Mouse (Mus musculus) liver, embryonic 15.5 days (tissue): ENCODE results near the gene Pik3r6. TPM values are rescaled to one million over a fixed set of nuclear protein-coding genes. Genes with fewer than 3 reads are reported as not detected.
A peak's percentile ranks its signal among the peaks of the same experiment; 100 is the strongest.

Source experiments
- ATAC-seq: fragments of 200-750 bp; cut with Nextera tagmentation; 2 replicates; pipeline ENCODE4 v1.8.0; 2017; ENCODE audit warnings: moderate number of reproducible peaks, mild to moderate bottlenecking, moderate library complexity; ENCODE audit not compliant: insufficient read depth
- H3K27ac ChIP-seq: fragments of 300-500 bp; sonication (generic); replicated peaks from 2 replicates; pipeline ENCODE4 v1.5.1; 2015; ENCODE audit warnings: mild to moderate bottlenecking, inconsistent platforms
- H3K27me3 ChIP-seq: fragments of 300-500 bp; sonication (generic); 2 replicates; pipeline ENCODE4 v1.6.1; 2015; ENCODE audit warnings: mild to moderate bottlenecking, inconsistent platforms
- H3K36me3 ChIP-seq: fragments of 300-500 bp; sonication (generic); replicated peaks from 2 replicates; pipeline ENCODE4 v1.6.1; 2015; ENCODE audit warnings: moderate library complexity, mild to moderate bottlenecking, inconsistent platforms
- H3K4me1 ChIP-seq: fragments of 300-500 bp; sonication (generic); replicated peaks from 2 replicates; pipeline ENCODE4 v1.6.1; 2015; ENCODE audit warnings: inconsistent platforms
- H3K4me2 ChIP-seq: fragments of 300-500 bp; sonication (generic); 2 replicates; pipeline ENCODE4 v1.6.1; 2015; ENCODE audit warnings: moderate library complexity, mild to moderate bottlenecking, inconsistent platforms
- H3K4me3 ChIP-seq: fragments of 300-500 bp; sonication (generic); replicated peaks from 2 replicates; pipeline ENCODE4 v1.5.1; 2015; ENCODE audit warnings: mild to moderate bottlenecking, inconsistent platforms
- H3K9ac ChIP-seq: fragments of 300-500 bp; sonication (generic); 2 replicates; pipeline ENCODE4 v1.6.1; 2015; ENCODE audit warnings: moderate library complexity, mild to moderate bottlenecking, inconsistent platforms
- H3K9me3 ChIP-seq: fragments of 300-500 bp; sonication (generic); replicated peaks from 2 replicates; pipeline ENCODE4 v1.6.1; 2016; ENCODE audit warnings: inconsistent platforms
- WGBS: fragments of 180-500 bp; shearing (Covaris S2); methylation state at CpG from one replicate; pipeline ENCODE4 v1.1.7; 2015; ENCODE audit warnings: mixed read lengths; ENCODE audit not compliant: insufficient replicate concordance; 5-methylcytosine and 5-hydroxymethylcytosine counted together
- polyA plus RNA-seq: library from polyadenylated mRNA; unstranded; fragments of >200 nt; fragmentation: Nextera tagmentation; extraction: Ambion mirVana; gene quantifications from 2 replicates; pipeline ENCODE4 v1.2.1, GENCODE M21; 2015

The Pik3r6 gene
- polyA plus RNA-seq, 1 experiment from 2014 or later, result 2.1 TPM

GRCm38 (mm10) chr11:68555918-68556584 lies 53.2 kb downstream of the Pik3r6 start, which contains the start of gene Mfsd6l:
Gene Mfsd6l, plus strand, starts transcription at chr11:68556186.
- 21% methylated on average over 37 of the region's 37 CpGs for WGBS
- Histone ChIP-seq H3K27ac (no peak within 1 kb of the TSS), H3K4me1 (no peaks in the 10 kb centered on the region), H3K9me3 (no peaks in the 10 kb centered on the region), H3K9ac (no peak within 1 kb of the TSS), H3K27me3 (peaks cover 9% of the 10 kb centered on the region; the same call in 1 of the 2 replicates), H3K36me3 (no peaks in the 10 kb centered on the region), H3K4me3 (no peak within 1 kb of the TSS), H3K4me2 (no peak within 1 kb of the TSS; the same call in 1 of the 2 replicates)
- no peak for ATAC-seq

- H3K4me1 ChIP-seq, result no peaks in the 10 kb centered on the region
These were observed 56.7 kb downstream of the Pik3r6 start for GRCm38 (mm10) chr11:68559546-68559945.

GRCm38 (mm10) chr11:68561957-68562950 lies 59.4 kb downstream of the Pik3r6 start:
- no peaks in the 10 kb centered on the region for H3K4me1 ChIP-seq
- H3K9me3 ChIP-seq, result no peaks in the 10 kb centered on the region
- H3K27me3 ChIP-seq, result no peaks in the 10 kb centered on the region
- ATAC-seq, result no peak
- no peaks in the 10 kb centered on the region for H3K36me3 ChIP-seq
- no peak overlapping the region for H3K4me2 ChIP-seq
- H3K27ac ChIP-seq, result no peak overlapping the region
- no peak overlapping the region for H3K9ac ChIP-seq
- no peak overlapping the region for H3K4me3 ChIP-seq
- 56% methylated on average over 11 of the region's 11 CpGs for WGBS

More at GRCm38 (mm10) chr11:68559546-68559945, 56.7 kb downstream of the Pik3r6 start:
- 5% methylated on average over 1 of the region's 1 CpGs for WGBS
- ATAC-seq, result no peak
- Histone ChIP-seq H3K4me3 (no peak overlapping the region), H3K9me3 (no peaks in the 10 kb centered on the region), H3K9ac (no peak overlapping the region), H3K4me2 (no peak overlapping the region), H3K36me3 (no peaks in the 10 kb centered on the region), H3K27ac (no peak overlapping the region), H3K27me3 (peaks cover 9% of the 10 kb centered on the region; the same call in 1 of the 2 replicates)

- H3K36me3 ChIP-seq, result no peaks in the 10 kb centered on the region
- no peak overlapping the region for H3K9ac ChIP-seq
- H3K4me2 ChIP-seq, result no peak overlapping the region
- ATAC-seq, result no peak
- no peaks in the 10 kb centered on the region for H3K4me1 ChIP-seq
- H3K9me3 ChIP-seq, result no peaks in the 10 kb centered on the region
- H3K27ac ChIP-seq, result no peak overlapping the region
- WGBS, result 57% methylated on average over 13 of the region's 13 CpGs
- H3K27me3 ChIP-seq, result no peaks in the 10 kb centered on the region
- no peak overlapping the region for H3K4me3 ChIP-seq
These were observed 61.7 kb downstream of the Pik3r6 start for GRCm38 (mm10) chr11:68564356-68565031.

DNA sequence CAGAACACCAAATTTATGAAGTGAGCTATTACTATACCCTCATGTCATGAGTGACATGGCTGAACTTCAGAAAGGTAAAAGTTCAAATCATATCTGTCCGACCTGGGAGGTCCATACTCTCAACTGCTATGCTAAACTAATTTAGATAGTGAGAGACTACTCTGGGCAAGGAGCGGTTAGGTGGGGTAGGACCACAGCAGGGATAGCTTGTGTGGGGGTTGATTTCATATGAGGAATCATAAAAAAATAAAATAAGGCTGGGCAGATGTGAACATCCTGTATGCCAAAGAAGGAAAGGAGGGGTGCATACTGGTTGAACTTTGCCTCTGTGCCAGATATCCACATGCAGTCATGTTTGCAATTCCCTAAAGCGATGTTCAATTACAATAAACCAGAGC lies 62.2 kb downstream of the Pik3r6 start:
- Histone ChIP-seq H3K4me2 (no peak overlapping the region), H3K27ac (no peak overlapping the region), H3K4me3 (no peak overlapping the region), H3K9me3 (no peaks in the 10 kb centered on the region), H3K36me3 (no peaks in the 10 kb centered on the region), H3K27me3 (no peaks in the 10 kb centered on the region), H3K4me1 (no peaks in the 10 kb centered on the region), H3K9ac (no peak overlapping the region)
- 61% methylated on average over 3 of the region's 3 CpGs for WGBS
- ATAC-seq, result no peak

- no peaks in the 10 kb centered on the region for H3K9me3 ChIP-seq
- H3K4me2 ChIP-seq, result peak overlapping the region; percentile 36
- H3K4me3 ChIP-seq, result no peak overlapping the region
- H3K27me3 ChIP-seq, result no peaks in the 10 kb centered on the region
- ATAC-seq, result no peak
- no peak overlapping the region for H3K27ac ChIP-seq
- 24% methylated on average over 17 of the region's 17 CpGs for WGBS
- H3K36me3 ChIP-seq, result no peaks in the 10 kb centered on the region
- no peak overlapping the region for H3K9ac ChIP-seq
- no peaks in the 10 kb centered on the region for H3K4me1 ChIP-seq
These were observed 63.7 kb downstream of the Pik3r6 start for GRCm38 (mm10) chr11:68566447-68567059.

GRCm38 (mm10) chr11:68570861-68571260 lies 68.0 kb downstream of the Pik3r6 start:
- Histone ChIP-seq H3K4me1 (no peaks in the 10 kb centered on the region), H3K4me2 (no peak overlapping the region), H3K4me3 (no peak overlapping the region), H3K27ac (no peak overlapping the region), H3K9ac (no peak overlapping the region), H3K27me3 (no peaks in the 10 kb centered on the region), H3K36me3 (no peaks in the 10 kb centered on the region), H3K9me3 (no peaks in the 10 kb centered on the region)
- no peak for ATAC-seq
- WGBS, result 64% methylated on average over 5 of the region's 5 CpGs

GRCm38 (mm10) chr11:68577076-68577475 lies 74.3 kb downstream of the Pik3r6 start:
- 60% methylated on average over 1 of the region's 1 CpGs for WGBS

GRCm38 (mm10) chr11:68579462-68579881 lies 76.7 kb downstream of the Pik3r6 start:
- H3K9me3 ChIP-seq, result no peaks in the 10 kb centered on the region
- H3K9ac ChIP-seq, result no peak overlapping the region
- no peaks in the 10 kb centered on the region for H3K4me1 ChIP-seq
- no peaks in the 10 kb centered on the region for H3K36me3 ChIP-seq
- H3K27me3 ChIP-seq, result no peaks in the 10 kb centered on the region
- no peak for ATAC-seq
- no peak overlapping the region for H3K4me2 ChIP-seq
- WGBS, result 33% methylated on average over 9 of the region's 9 CpGs
- H3K4me3 ChIP-seq, result no peak overlapping the region
- no peak overlapping the region for H3K27ac ChIP-seq

More at GRCm38 (mm10) chr11:68577076-68577475, 74.3 kb downstream of the Pik3r6 start:
- Histone ChIP-seq H3K36me3 (no peaks in the 10 kb centered on the region), H3K9me3 (no peaks in the 10 kb centered on the region), H3K9ac (no peak overlapping the region), H3K4me2 (no peak overlapping the region), H3K4me1 (no peaks in the 10 kb centered on the region), H3K4me3 (no peak overlapping the region), H3K27me3 (no peaks in the 10 kb centered on the region), H3K27ac (no peak overlapping the region)
- no peak for ATAC-seq

- ATAC-seq, result no peak
- Histone ChIP-seq H3K4me1 (no peaks in the 10 kb centered on the region), H3K9ac (no peak overlapping the region), H3K4me3 (no peak overlapping the region), H3K4me2 (no peak overlapping the region), H3K9me3 (no peaks in the 10 kb centered on the region), H3K27me3 (no peaks in the 10 kb centered on the region), H3K27ac (no peak overlapping the region), H3K36me3 (no peaks in the 10 kb centered on the region)
- WGBS, result 57% methylated on average over 6 of the region's 6 CpGs
These were observed 77.7 kb downstream of the Pik3r6 start for GRCm38 (mm10) chr11:68580566-68580965.
